Mouse (Mus musculus): ENCODE measurements around the gene Pak4.

DNA sequence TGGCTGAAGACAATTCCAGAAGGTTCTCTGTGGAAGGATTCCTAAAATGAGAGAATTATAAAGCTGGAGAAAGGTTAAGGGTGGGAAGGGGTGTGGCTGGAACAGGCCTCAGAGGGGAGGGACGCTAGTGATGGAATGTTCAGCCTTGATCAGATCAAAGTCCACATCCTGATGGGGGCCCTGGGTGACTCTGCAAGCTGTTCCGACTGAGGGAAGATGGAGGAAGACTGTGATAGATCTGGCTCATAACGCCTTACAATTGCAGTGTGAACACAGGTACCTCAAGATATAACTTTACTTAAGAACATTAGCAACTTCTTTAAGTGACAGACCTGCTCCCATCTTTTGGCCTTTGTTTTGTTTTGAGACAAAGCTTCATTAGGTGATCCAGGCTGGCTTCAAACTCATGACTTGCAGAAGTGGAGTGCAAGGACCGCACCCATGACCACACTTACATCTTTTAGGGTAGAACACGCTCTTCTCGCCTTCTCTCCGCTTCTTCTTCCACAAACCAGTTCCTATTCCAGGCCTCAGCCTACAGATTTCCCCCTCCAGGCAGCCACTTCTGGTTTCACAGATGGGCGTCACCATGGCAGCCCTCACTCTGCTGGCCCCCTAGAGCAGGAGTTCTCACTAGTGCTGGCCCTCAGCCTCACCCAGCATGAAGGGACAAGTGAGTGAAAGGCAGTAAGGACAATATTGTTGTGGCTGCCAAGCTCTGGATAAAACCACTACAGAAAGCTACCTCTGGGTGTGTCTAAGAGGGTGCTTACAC, 14.2 kb downstream of the Pak4 start:
- TF ChIP-seq CTCF (IDR thresholded peaks at IDR 0.05; ENCODE audit: control insufficient read depth, insufficient read depth, low read length) (no peak), POLR2A (IDR thresholded peaks at IDR 0.05; ENCODE audit: borderline replicate concordance, control insufficient read depth, low read depth, low read length) (no peak)

Data from bone marrow, adult 2 months (tissue).